8 mouse cellular contexts compared by ENCODE assay signal in the genomic region with DNA sequence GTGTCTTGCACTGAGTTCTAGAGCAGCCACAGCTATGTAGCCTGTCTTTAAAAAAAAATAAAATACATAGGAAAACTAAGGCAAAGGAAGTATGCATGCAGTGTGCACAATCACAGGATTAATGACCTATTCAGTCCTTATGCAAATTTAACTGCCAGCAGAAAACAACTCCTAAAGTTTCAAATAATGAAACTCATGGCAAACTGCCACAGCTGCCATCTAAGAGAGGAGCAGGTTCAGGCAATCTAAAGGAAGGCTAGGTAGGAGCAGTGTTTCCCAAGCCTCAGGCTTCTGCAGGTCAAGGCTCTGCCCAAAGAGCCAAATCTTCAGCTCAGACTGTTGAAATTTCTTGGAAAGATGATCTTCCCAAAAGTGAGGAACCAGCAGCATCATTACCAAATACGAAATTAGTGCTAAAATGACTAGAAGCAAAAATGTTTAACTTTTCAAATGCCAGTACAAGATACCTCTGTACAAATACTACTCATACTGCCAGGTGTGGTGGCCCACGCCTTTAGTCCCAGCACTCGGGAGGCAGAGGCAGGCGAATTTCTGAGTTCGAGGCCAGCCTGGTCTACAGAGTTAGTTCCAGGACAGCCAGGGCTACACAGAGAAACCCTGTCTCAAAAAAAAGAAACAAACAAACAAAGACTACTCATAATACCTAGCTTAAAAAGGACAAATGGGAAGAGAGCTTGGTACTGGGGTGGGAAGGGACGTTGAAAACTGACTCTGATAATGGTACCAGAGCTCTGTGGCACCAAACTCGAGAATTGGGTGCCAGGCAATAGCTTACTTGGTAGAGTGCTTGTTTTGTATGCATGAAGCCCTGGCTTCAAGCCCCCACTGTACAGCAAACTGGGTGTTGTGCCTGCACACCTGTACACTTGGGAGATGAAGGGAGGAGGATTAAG. TPM values are rescaled to one million over a fixed set of nuclear protein-coding genes. Genes with fewer than 3 reads are reported as not detected.
DNase-seq lines count a peak whose midpoint lies in the region; ATAC-seq and TF ChIP-seq lines count a peak whose summit lies in the region.

No protein-coding gene starts in this region.

- no peaks in the 10 kb centered on the region for H3K36me3 ChIP-seq in testis, adult 2 months (ENCODE audit: control insufficient read depth, insufficient read depth, low read length)
- H3K36me3 ChIP-seq in hindbrain, embryonic 10.5 days, result peaks cover 51% of the 10 kb centered on the region
- H3K36me3 ChIP-seq in limb, embryonic 15.5 days, result peaks cover 10% of the 10 kb centered on the region

- H3K27ac ChIP-seq in testis, adult 2 months (ENCODE audit: control insufficient read depth, insufficient read depth, low read depth, low read length), result no peak overlapping the region
- H3K27ac ChIP-seq in hindbrain, embryonic 10.5 days, result no peak overlapping the region
- H3K27ac ChIP-seq in limb, embryonic 15.5 days, result no peak overlapping the region
- H3K27ac ChIP-seq in cerebellum, adult 2 months (ENCODE audit: insufficient read depth, low read length), result no peak overlapping the region

- H3K27me3 ChIP-seq in testis, adult 2 months (ENCODE audit: control insufficient read depth, insufficient read depth, low read length), result no peaks in the 10 kb centered on the region
- no peaks in the 10 kb centered on the region for H3K27me3 ChIP-seq in hindbrain, embryonic 10.5 days (ENCODE audit: insufficient read depth, poor library complexity, severe bottlenecking)
- H3K27me3 ChIP-seq in limb, embryonic 15.5 days, result no peaks in the 10 kb centered on the region
- no peaks in the 10 kb centered on the region for H3K27me3 ChIP-seq in cerebellum, adult 2 months (ENCODE audit: control insufficient read depth, insufficient read depth, low read length)

- DNase-seq in testis, postnatal 14 days (ENCODE audit: low spot score), result no peak
- no peak for DNase-seq in hindbrain, embryonic 10.5 days (ENCODE audit: low spot score)
- DNase-seq in urinary bladder, adult 2 months (ENCODE audit: low spot score), result no peak
- DNase-seq in adrenal gland, postnatal 4 days (ENCODE audit: low spot score in 2 of 2), result no peak
- no peak for DNase-seq in cerebellum, adult 2 months

- peak overlapping the region; percentile 53 for H3K4me2 ChIP-seq in limb, embryonic 15.5 days

- TF ChIP-seq CTCF in testis, adult 2 months (IDR thresholded peaks at IDR 0.05; ENCODE audit: control insufficient read depth, insufficient read depth, insufficient replicate concordance, low read depth, low read length), result no peak
- no peak for TF ChIP-seq CTCF in cerebellum, adult 2 months (IDR thresholded peaks at IDR 0.05; ENCODE audit: borderline replicate concordance, insufficient read depth, low read depth, low read length)

- H3K9me3 ChIP-seq in hindbrain, embryonic 10.5 days, result no peaks in the 10 kb centered on the region
- H3K9me3 ChIP-seq in limb, embryonic 15.5 days, result no peaks in the 10 kb centered on the region

- no peak for TF ChIP-seq POLR2A in testis, adult 2 months (IDR thresholded peaks at IDR 0.05; ENCODE audit: control insufficient read depth, low read depth, low read length)
- TF ChIP-seq POLR2A in cerebellum, adult 2 months (IDR thresholded peaks at IDR 0.05; ENCODE audit: borderline replicate concordance, insufficient read depth, low read length), result no peak

- H3K4me1 ChIP-seq in testis, adult 2 months (ENCODE audit: control insufficient read depth, insufficient read depth, low read length), result peaks cover 9% of the 10 kb centered on the region
- H3K4me1 ChIP-seq in hindbrain, embryonic 10.5 days (replicated peaks), result peaks cover 28% of the 10 kb centered on the region
- peaks cover 29% of the 10 kb centered on the region for H3K4me1 ChIP-seq in limb, embryonic 15.5 days
- H3K4me1 ChIP-seq in cerebellum, adult 2 months (ENCODE audit: control insufficient read depth, insufficient read depth, low read length), result no peaks in the 10 kb centered on the region; the same call in 1 of the 2 replicates

- ATAC-seq in limb, embryonic 15.5 days (ENCODE audit: insufficient number of reproducible peaks, low FRiP score, low TSS enrichment, low read depth), result no peak
- no peak for ATAC-seq in activated CD4-positive, CD25-positive, alpha-beta regulatory T cell, adult 4 months

- WGBS in hindbrain, embryonic 10.5 days, result 90% methylated on average over 7 of the region's 7 CpGs
- WGBS in limb, embryonic 15.5 days, result 83% methylated on average over 7 of the region's 7 CpGs
- WGBS in cerebellum, adult 2 months, result 83% methylated on average over 7 of the region's 7 CpGs

- H3K4me3 ChIP-seq in testis, adult 2 months (ENCODE audit: control insufficient read depth, low read depth, low read length), result peak overlapping the region; percentile 2; the same call in 1 of the 2 replicates
- H3K4me3 ChIP-seq in hindbrain, embryonic 10.5 days, result peak overlapping the region; percentile 100
- H3K4me3 ChIP-seq in limb, embryonic 15.5 days, result peak overlapping the region; percentile 100; the same call in 1 of the 2 replicates
- H3K4me3 ChIP-seq in cerebellum, adult 2 months (replicated peaks; ENCODE audit: insufficient read depth, low read depth, low read length), result no peak overlapping the region

- H3K9ac ChIP-seq in limb, embryonic 15.5 days, result 0 out of 2 replicates have a peak overlapping the region, but pooled peaks have one; percentile 7

RNA-seq across cellular contexts. Expression of gene Hspa4, which starts 2.1 kb away (rescaled TPM):
- 36.0 and 38.9 TPM in 2 replicates for polyA plus RNA-seq in testis, adult 2 months (2012; rRNA removed)
- polyA plus RNA-seq in hindbrain, embryonic 10.5 days (2016; fragmentation: Nextera tagmentation; extraction: Ambion mirVana), result 91.2 and 112 TPM in 2 replicates
- 66.2 and 73.6 TPM in 2 replicates for polyA plus RNA-seq in limb, embryonic 15.5 days (2015; fragmentation: Nextera tagmentation; extraction: Ambion mirVana)
- 10 to 100 TPM; 22.3 to 33.7 TPM for polyA plus RNA-seq in activated CD4-positive, CD25-positive, alpha-beta regulatory T cell, adult 4 months (2017; shearing (Covaris generic))
- polyA plus RNA-seq in urinary bladder, adult 2 months (2012; rRNA removed), result 49.3 and 60.3 TPM in 2 replicates
- 100 to 1,000 TPM; 150 to 168 TPM for total RNA-seq in adrenal gland, postnatal 4 days (2021)
- polyA plus RNA-seq in cerebellum, adult 2 months (2012; rRNA removed), result 86.9 and 87.9 TPM in 2 replicates

RNA-seq across cellular contexts. Expression of gene Zcchc10, which starts 26.3 kb away (rescaled TPM):
- polyA plus RNA-seq in testis, adult 2 months (2012; rRNA removed), result 3.5 and 4.8 TPM in 2 replicates
- 22.6 and 26.0 TPM in 2 replicates for polyA plus RNA-seq in hindbrain, embryonic 10.5 days (2016; fragmentation: Nextera tagmentation; extraction: Ambion mirVana)
- polyA plus RNA-seq in limb, embryonic 15.5 days (2015; fragmentation: Nextera tagmentation; extraction: Ambion mirVana), result 17.8 and 18.4 TPM in 2 replicates
- 10 to 100 TPM; 25.2 to 27.5 TPM for polyA plus RNA-seq in activated CD4-positive, CD25-positive, alpha-beta regulatory T cell, adult 4 months (2017; shearing (Covaris generic))
- polyA plus RNA-seq in urinary bladder, adult 2 months (2012; rRNA removed), result 9.4 and 11.0 TPM in 2 replicates
- total RNA-seq in adrenal gland, postnatal 4 days (2021), result 10 to 100 TPM; 12.5 to 16.4 TPM
- polyA plus RNA-seq in cerebellum, adult 2 months (2012; rRNA removed), result 10.8 and 11.8 TPM in 2 replicates

RNA-seq across cellular contexts. Expression of gene Aff4, which starts 52.4 kb away (rescaled TPM):
- polyA plus RNA-seq in testis, adult 2 months (2012; rRNA removed), result 21.1 and 22.9 TPM in 2 replicates
- 36.6 and 48.9 TPM in 2 replicates for polyA plus RNA-seq in hindbrain, embryonic 10.5 days (2016; fragmentation: Nextera tagmentation; extraction: Ambion mirVana)
- polyA plus RNA-seq in limb, embryonic 15.5 days (2015; fragmentation: Nextera tagmentation; extraction: Ambion mirVana), result 38.5 and 50.7 TPM in 2 replicates
- polyA plus RNA-seq in activated CD4-positive, CD25-positive, alpha-beta regulatory T cell, adult 4 months (2017; shearing (Covaris generic)), result 10 to 100 TPM in 1 of 2 experiments, 1 to 10 TPM in 1; 9.6 to 16.4 TPM
- 26.9 and 33.6 TPM in 2 replicates for polyA plus RNA-seq in urinary bladder, adult 2 months (2012; rRNA removed)
- total RNA-seq in adrenal gland, postnatal 4 days (2021), result 100 to 1,000 TPM; 163 to 187 TPM
- 48.2 and 50.8 TPM in 2 replicates for polyA plus RNA-seq in cerebellum, adult 2 months (2012; rRNA removed)
